Mouse (Mus musculus) liver, embryonic 14.5 days (tissue): ENCODE measurements around the gene Iars2.

ENCODE experiments used
- CTCF ChIP-seq: IDR thresholded peaks from 2 replicates; pipeline ENCODE4 v1.5.1; 2016; ENCODE audit warnings: antibody characterized with exemption, low read depth, control low read depth
- EP300 ChIP-seq: IDR thresholded peaks from 2 replicates; pipeline ENCODE4 v1.6.1; 2016; ENCODE audit warnings: antibody characterized with exemption, low read depth

DNA sequence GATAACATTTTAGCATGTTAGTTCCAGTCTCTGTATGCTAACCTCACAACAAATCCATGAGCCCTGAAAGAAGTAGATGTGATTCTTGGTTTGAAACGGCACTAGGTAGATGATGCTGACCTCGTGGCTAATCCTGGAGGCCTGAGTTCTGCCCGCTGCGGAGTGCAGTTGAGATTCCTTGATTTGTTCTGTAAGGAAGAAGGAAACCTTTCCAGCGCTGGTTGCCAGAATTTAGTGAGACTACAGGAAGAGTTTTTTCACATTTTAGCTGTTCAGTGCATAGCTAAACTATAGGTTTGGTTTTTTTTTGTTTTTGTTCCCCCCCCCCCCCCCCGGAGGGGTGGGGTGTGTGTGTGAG is 35.0 kb upstream of the Iars2 start:
- TF ChIP-seq EP300 (no peak), CTCF (no peak)
